ENCODE assay signal across 8 mouse cellular contexts in genomic region chr9:66919382-66919971, GRCm38 (mm10). TPM values are rescaled to one million over a fixed set of nuclear protein-coding genes. Genes with fewer than 3 reads are reported as not detected.
DNase-seq lines count a peak whose midpoint lies in the region; ATAC-seq lines count a peak whose summit lies in the region.

TSS of gene Rab8b (minus strand) at chr9:66919687.

- peak; percentile 92 for DNase-seq in MEL-GATA-1-ER (ENCODE audit: extremely low read depth, low read depth)
- DNase-seq in cerebellum, adult 8-10 months: peak; percentile 97
- peak; percentile 94 for DNase-seq in forelimb bud, embryonic 11.5 days (ENCODE audit: low read depth, low spot score)
- peak; percentile 88 for DNase-seq in layer of hippocampus, adult 9-10 months (ENCODE audit: low spot score)
- peak; percentile 87 for DNase-seq in ovary, postnatal 10 days (ENCODE audit: low spot score)
- peak; percentile 96 to 98 for DNase-seq in thymus, postnatal 10 days (ENCODE audit: low spot score in 2 of 2)

- no peaks in the 10 kb centered on the region for H3K36me3 ChIP-seq in lung, embryonic 16.5 days (ENCODE audit: control insufficient read depth, insufficient read depth, low read length)

- H3K4me3 ChIP-seq in lung, embryonic 16.5 days (ENCODE audit: low read length): peak within 1 kb of the TSS; percentile 90

- peak within 1 kb of the TSS; percentile 92 for H3K27ac ChIP-seq in lung, embryonic 16.5 days (ENCODE audit: low read length)

- H3K4me2 ChIP-seq in lung, embryonic 16.5 days (ENCODE audit: low read depth, low read length): peak within 1 kb of the TSS; percentile 88

- peak within 1 kb of the TSS; percentile 90 for H3K9ac ChIP-seq in lung, embryonic 16.5 days (ENCODE audit: low read length)

- peak; percentile 71 to 86 for ATAC-seq in hematopoietic stem cell, adult 5-6 weeks (replicated peaks in 1 of 2; ENCODE audit: insufficient read depth in 1 of 2, low FRiP score in 2 of 2, low TSS enrichment in 1 of 2, low read depth in 1 of 2, poor library complexity in 2 of 2, severe bottlenecking in 2 of 2)
- peak; percentile 99 for ATAC-seq in lung, embryonic 16.5 days (ENCODE audit: low read depth)

- WGBS in lung, embryonic 16.5 days: under 1% methylated on average over 49 of the region's 49 CpGs

- peaks cover 21% of the 10 kb centered on the region for H3K4me1 ChIP-seq in lung, embryonic 16.5 days (replicated peaks; ENCODE audit: control insufficient read depth, insufficient read depth, low read length)

- H3K27me3 ChIP-seq in lung, embryonic 16.5 days (ENCODE audit: control insufficient read depth, insufficient read depth, low read depth, low read length): no peaks in the 10 kb centered on the region

- H3K9me3 ChIP-seq in lung, embryonic 16.5 days (ENCODE audit: control insufficient read depth, low read length): no peaks in the 10 kb centered on the region

RNA-seq across cellular contexts. Expression of gene Rab8b, which starts in this region (rescaled TPM):
- total RNA-seq in hematopoietic stem cell, adult 5-6 weeks (2017): 99.3 and 118 TPM in 2 replicates
- polyA plus RNA-seq in lung, embryonic 16.5 days (2015; fragmentation: Nextera tagmentation; extraction: Ambion mirVana): 28.8 and 30.4 TPM in 2 replicates

Comparison
In these comparisons a context has a peak if more than half of its experiments do, and no peak if none do; other contexts are left out.
1. Peak in every context shown above with its lines: DNase-seq, ATAC-seq, H3K4me3 ChIP-seq and H3K27ac ChIP-seq.